Mouse (Mus musculus) G1E (cell line): Measurements from ENCODE around the gene Runx2. TPM values are rescaled to one million over a fixed set of nuclear protein-coding genes. Genes with fewer than 3 reads are reported as not detected.

Source experiments
- ATAC-seq: 2 replicates; pipeline ENCODE4 v1.8.0; 2016; ENCODE audit warnings: mild to moderate bottlenecking; ENCODE audit not compliant: insufficient number of reproducible peaks, poor library complexity, low FRiP score, severe bottlenecking; ENCODE audit errors: extremely low read depth
- DNase-seq: peaks from one replicate; pipeline ENCODE4 v3.0.0; 2012; ENCODE audit warnings: low spot score
- H3K27me3 ChIP-seq: 2 replicates; pipeline ENCODE4 v1.6.1; 2012; ENCODE audit warnings: mild to moderate bottlenecking, low read length, inconsistent platforms; ENCODE audit not compliant: insufficient read depth
- H3K36me3 ChIP-seq: replicated peaks from 2 replicates; pipeline ENCODE3; 2012; ENCODE audit warnings: mild to moderate bottlenecking, inconsistent platforms
- H3K4me1 ChIP-seq: 2 replicates; pipeline ENCODE4 v1.6.1; 2012; ENCODE audit warnings: low read depth, low read length, inconsistent platforms, mixed read lengths; ENCODE audit not compliant: insufficient read depth
- H3K4me3 ChIP-seq: 2 replicates; pipeline ENCODE4 v1.5.1; 2012; ENCODE audit warnings: low read depth, mild to moderate bottlenecking, inconsistent platforms, low read length, moderate library complexity, mixed read lengths
- H3K9me3 ChIP-seq: replicated peaks from 2 replicates; pipeline ENCODE4 v1.6.1; 2012; ENCODE audit warnings: inconsistent platforms
- CTCF ChIP-seq: IDR thresholded peaks from 2 replicates; pipeline ENCODE4 v1.5.1; 2012; ENCODE audit warnings: low read depth, low read length, inconsistent platforms, mixed read lengths
- GATA1 ChIP-seq: IDR thresholded peaks from 2 replicates; pipeline ENCODE4 v1.6.1; 2012; ENCODE audit warnings: borderline replicate concordance, low read length, inconsistent platforms, mixed read lengths
- GATA2 ChIP-seq: IDR thresholded peaks from 2 replicates; pipeline ENCODE4 v1.6.1; 2012; ENCODE audit warnings: low read depth, low read length, inconsistent platforms, borderline replicate concordance
- POLR2AphosphoS5 ChIP-seq: IDR thresholded peaks from 2 replicates; pipeline ENCODE4 v1.6.1; 2012; ENCODE audit warnings: low read depth, low read length, inconsistent platforms; ENCODE audit not compliant: insufficient replicate concordance
- TAL1 ChIP-seq: conservative IDR thresholded peaks from 2 replicates; pipeline ENCODE4 v1.6.1; 2012; ENCODE audit warnings: low read depth, low read length, inconsistent platforms, mixed read lengths
- polyA plus RNA-seq: library from polyadenylated mRNA; stranded (reverse); fragments of >175 nt; gene quantifications from 2 replicates; pipeline ENCODE4 v1.2.3, GENCODE M21; 2012
- total RNA-seq, 2 experiments: library from RNA; stranded (forward) in 1 of 2; stranded (reverse) in 1 of 2; fragments of 200-1000 nt in 1 of 2; fragments of >200 nt in 1 of 2; fragmentation: Nextera tagmentation in 1 of 2; gene quantifications; 2 replicates each; pipeline ENCODE4 v1.2.3; 2014 to 2017

The Runx2 gene
- total and polyA plus RNA-seq, 3 experiments = 0.05 to 2.0 (median 0.05) TPM

GRCm38 (mm10) chr17:44772576-44772975 is 42.0 kb downstream of the Runx2 start:
- no peak for ATAC-seq

GRCm38 (mm10) chr17:44770871-44771270 is 43.7 kb downstream of the Runx2 start:
- DNase-seq = no peak
- H3K4me1 ChIP-seq = no peaks in the 10 kb centered on the region
- no peaks in the 10 kb centered on the region for H3K36me3 ChIP-seq
- no peak for ATAC-seq
- H3K9me3 ChIP-seq = no peaks in the 10 kb centered on the region; the same call in 1 of the 2 replicates
- TF ChIP-seq GATA1 (no peak), TAL1 (no peak), POLR2AphosphoS5 (no peak), CTCF (no peak), GATA2 (no peak)
- no peak overlapping the region for H3K4me3 ChIP-seq
- H3K27me3 ChIP-seq = no peaks in the 10 kb centered on the region

More at GRCm38 (mm10) chr17:44772576-44772975, 42.0 kb downstream of the Runx2 start:
- Histone ChIP-seq H3K36me3 (no peaks in the 10 kb centered on the region), H3K4me3 (no peak overlapping the region), H3K27me3 (no peaks in the 10 kb centered on the region), H3K9me3 (no peaks in the 10 kb centered on the region; the same call in 1 of the 2 replicates), H3K4me1 (peaks cover 5% of the 10 kb centered on the region)
- no peak for DNase-seq
- no peak for TF ChIP-seq GATA1
- TF ChIP-seq CTCF = no peak
- no peak for TF ChIP-seq POLR2AphosphoS5
- TF ChIP-seq GATA2 = no peak
- TF ChIP-seq TAL1 = no peak

- DNase-seq (no peak), ATAC-seq (no peak)
- Histone ChIP-seq H3K36me3 (no peaks in the 10 kb centered on the region), H3K4me3 (no peak overlapping the region), H3K27me3 (no peaks in the 10 kb centered on the region), H3K4me1 (no peaks in the 10 kb centered on the region), H3K9me3 (no peaks in the 10 kb centered on the region)
- TF ChIP-seq POLR2AphosphoS5 = no peak
- no peak for TF ChIP-seq GATA2
- no peak for TF ChIP-seq CTCF
- TF ChIP-seq GATA1 = no peak
- TF ChIP-seq TAL1 = no peak
Measured at GRCm38 (mm10) chr17:44768522-44768921, 46.1 kb downstream of the Runx2 start.

- ATAC-seq (no peak), DNase-seq (no peak)
- Histone ChIP-seq H3K27me3 (no peaks in the 10 kb centered on the region), H3K4me3 (no peak overlapping the region), H3K36me3 (no peaks in the 10 kb centered on the region), H3K9me3 (no peaks in the 10 kb centered on the region), H3K4me1 (no peaks in the 10 kb centered on the region)
- TF ChIP-seq TAL1 = no peak
- TF ChIP-seq GATA1 = no peak
- no peak for TF ChIP-seq GATA2
- TF ChIP-seq CTCF = no peak
- TF ChIP-seq POLR2AphosphoS5 = no peak
Measured at GRCm38 (mm10) chr17:44767375-44767774, 47.2 kb downstream of the Runx2 start.

- H3K9me3 ChIP-seq = no peaks in the 10 kb centered on the region
- H3K4me1 ChIP-seq = no peaks in the 10 kb centered on the region
- no peaks in the 10 kb centered on the region for H3K27me3 ChIP-seq
- no peaks in the 10 kb centered on the region for H3K36me3 ChIP-seq
- ATAC-seq (no peak), DNase-seq (no peak)
- TF ChIP-seq CTCF = no peak
- no peak overlapping the region for H3K4me3 ChIP-seq
Measured at GRCm38 (mm10) chr17:44766975-44767374, 47.6 kb downstream of the Runx2 start.

GRCm38 (mm10) chr17:44766318-44766717 is 48.3 kb downstream of the Runx2 start:
- Histone ChIP-seq H3K4me3 (no peak overlapping the region), H3K4me1 (no peaks in the 10 kb centered on the region), H3K27me3 (no peaks in the 10 kb centered on the region), H3K9me3 (no peaks in the 10 kb centered on the region), H3K36me3 (no peaks in the 10 kb centered on the region)
- DNase-seq = no peak
- TF ChIP-seq GATA2 = no peak
- TF ChIP-seq POLR2AphosphoS5 = no peak
- no peak for TF ChIP-seq TAL1
- TF ChIP-seq GATA1 = no peak
- no peak for TF ChIP-seq CTCF
- ATAC-seq = no peak

- TF ChIP-seq GATA1 = no peak
- TF ChIP-seq CTCF = no peak
- no peak for TF ChIP-seq POLR2AphosphoS5
- TF ChIP-seq GATA2 = no peak
- TF ChIP-seq TAL1 = no peak
- Histone ChIP-seq H3K9me3 (no peaks in the 10 kb centered on the region), H3K4me3 (no peak overlapping the region), H3K36me3 (no peaks in the 10 kb centered on the region), H3K4me1 (no peaks in the 10 kb centered on the region), H3K27me3 (no peaks in the 10 kb centered on the region)
- DNase-seq (no peak), ATAC-seq (no peak)
Measured at GRCm38 (mm10) chr17:44745378-44745777, 69.2 kb downstream of the Runx2 start.
